ENCODE assay signal across 8 mouse cellular contexts in the genomic region with DNA sequence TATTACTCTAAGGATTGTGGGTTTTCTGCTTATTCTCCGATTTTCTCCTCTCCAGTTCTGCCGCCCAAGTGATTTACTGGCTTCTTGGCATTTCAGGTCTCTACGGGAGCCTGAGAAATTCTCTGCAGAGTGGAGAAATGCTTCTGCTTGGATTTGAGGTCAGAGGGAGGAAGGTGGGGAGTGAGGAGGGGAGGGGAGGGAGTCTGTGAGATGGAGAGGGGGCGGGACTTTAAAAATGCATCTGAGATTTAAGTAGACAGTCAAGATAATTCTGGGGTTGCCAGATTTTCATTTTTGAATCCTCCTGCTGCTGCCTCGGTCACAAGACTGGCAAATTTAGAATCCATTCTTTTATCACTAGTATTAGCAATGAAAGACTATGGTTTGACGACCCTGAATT. TPM values are rescaled to one million over a fixed set of nuclear protein-coding genes. Genes with fewer than 3 reads are reported as not detected.
DNase-seq lines count a peak whose midpoint lies in the region; ATAC-seq lines count a peak whose summit lies in the region.

No protein-coding gene starts in this region.

- peak overlapping the region; percentile 80 for H3K27ac ChIP-seq in kidney, embryonic 16.5 days (ENCODE audit: low read length)
- H3K27ac ChIP-seq in stomach, embryonic 14.5 days (ENCODE audit: low read length), result no peak overlapping the region

- peak overlapping the region; percentile 60 for H3K4me3 ChIP-seq in kidney, embryonic 16.5 days (ENCODE audit: low read length)
- H3K4me3 ChIP-seq in stomach, embryonic 14.5 days (ENCODE audit: low read depth, low read length), result peak overlapping the region; percentile 61

- DNase-seq in layer of hippocampus, adult 11-12 months (ENCODE audit: low spot score), result peak; percentile 46
- DNase-seq in layer of hippocampus, adult 8-10 months (ENCODE audit: low spot score in 2 of 2), result no peak
- peak; percentile 43 for DNase-seq in cerebellum, adult 8-10 months
- peak; percentile 29 to 32 for DNase-seq in heart, adult 9 months (ENCODE audit: low spot score in 2 of 2)
- DNase-seq in lung, postnatal 10 days, result peak; percentile 25
- DNase-seq in spleen, adult 18-20 months, result no peak

- H3K9me3 ChIP-seq in kidney, embryonic 16.5 days (ENCODE audit: low read length), result no peaks in the 10 kb centered on the region
- no peaks in the 10 kb centered on the region for H3K9me3 ChIP-seq in stomach, embryonic 14.5 days (ENCODE audit: control insufficient read depth, low read depth, low read length)

- peak overlapping the region; percentile 90 for H3K4me2 ChIP-seq in kidney, embryonic 16.5 days (replicated peaks; ENCODE audit: low read depth, low read length)
- H3K4me2 ChIP-seq in stomach, embryonic 14.5 days (replicated peaks; ENCODE audit: low read depth, low read length), result peak overlapping the region; percentile 99

- H3K36me3 ChIP-seq in kidney, embryonic 16.5 days (ENCODE audit: insufficient read depth, low read length), result no peaks in the 10 kb centered on the region
- H3K36me3 ChIP-seq in stomach, embryonic 14.5 days (ENCODE audit: control insufficient read depth, insufficient read depth, low read length), result no peaks in the 10 kb centered on the region

- 8% methylated on average over 6 of the region's 6 CpGs for WGBS in kidney, embryonic 16.5 days
- WGBS in stomach, embryonic 14.5 days, result 9% methylated on average over 6 of the region's 6 CpGs

- peaks cover 16% of the 10 kb centered on the region; the same call in 1 of the 2 replicates for H3K27me3 ChIP-seq in kidney, embryonic 16.5 days (ENCODE audit: insufficient read depth, low read length)
- H3K27me3 ChIP-seq in stomach, embryonic 14.5 days (ENCODE audit: control insufficient read depth, insufficient read depth, low read length), result peaks cover 13% of the 10 kb centered on the region; the same call in 1 of the 2 replicates

- no peak overlapping the region for H3K9ac ChIP-seq in kidney, embryonic 16.5 days (replicated peaks; ENCODE audit: low read length)
- no peak overlapping the region for H3K9ac ChIP-seq in stomach, embryonic 14.5 days (replicated peaks; ENCODE audit: low read depth, low read length)

- no peak for ATAC-seq in kidney, embryonic 16.5 days (ENCODE audit: low FRiP score, low TSS enrichment)
- no peak for ATAC-seq in stomach, embryonic 14.5 days (ENCODE audit: insufficient number of reproducible peaks, insufficient read depth, low FRiP score, low read depth)

- peaks cover 10% of the 10 kb centered on the region; the same call in 1 of the 2 replicates for H3K4me1 ChIP-seq in kidney, embryonic 16.5 days (ENCODE audit: insufficient read depth, low read length)
- H3K4me1 ChIP-seq in stomach, embryonic 14.5 days (ENCODE audit: control insufficient read depth, insufficient read depth, low read length), result 0 out of 2 replicates have a peak, but pooled peaks cover 8% of the 10 kb centered on the region

RNA-seq across cellular contexts. Expression of a gene that starts 31.4 kb away (rescaled TPM):
- total RNA-seq in layer of hippocampus, adult 8-10 months (2022), result 10 to 100 TPM; 79.2 to 86.5 (median 81.1) TPM
- 74.4 and 79.8 TPM in 2 replicates for polyA plus RNA-seq in kidney, embryonic 16.5 days (2015; fragmentation: Nextera tagmentation; extraction: Ambion mirVana)
- polyA plus RNA-seq in stomach, embryonic 14.5 days (2014; fragmentation: Nextera tagmentation; extraction: Ambion mirVana), result 91.4 and 97.8 TPM in 2 replicates

RNA-seq across cellular contexts. Expression of a gene that starts 32.5 kb away (rescaled TPM):
- 10 to 100 TPM; 66.9 to 88.1 (median 79.8) TPM for total RNA-seq in layer of hippocampus, adult 8-10 months (2022)
- polyA plus RNA-seq in kidney, embryonic 16.5 days (2015; fragmentation: Nextera tagmentation; extraction: Ambion mirVana), result 0.73 and 1.3 TPM in 2 replicates
- polyA plus RNA-seq in stomach, embryonic 14.5 days (2014; fragmentation: Nextera tagmentation; extraction: Ambion mirVana), result 0.62 and 0.91 TPM in 2 replicates

Comparison
In these comparisons a context has a peak if more than half of its experiments do, and no peak if none do; other contexts are left out.
1. DNase-seq: peak in layer of hippocampus, adult 11-12 months (single experiment), cerebellum, adult 8-10 months (single experiment), heart, adult 9 months (2 of 2) and lung, postnatal 10 days (single experiment); none in layer of hippocampus, adult 8-10 months (0 of 2) and spleen, adult 18-20 months (0 of 2).